Mouse (Mus musculus): Measurements from ENCODE around the gene Evi2a.

DNA sequence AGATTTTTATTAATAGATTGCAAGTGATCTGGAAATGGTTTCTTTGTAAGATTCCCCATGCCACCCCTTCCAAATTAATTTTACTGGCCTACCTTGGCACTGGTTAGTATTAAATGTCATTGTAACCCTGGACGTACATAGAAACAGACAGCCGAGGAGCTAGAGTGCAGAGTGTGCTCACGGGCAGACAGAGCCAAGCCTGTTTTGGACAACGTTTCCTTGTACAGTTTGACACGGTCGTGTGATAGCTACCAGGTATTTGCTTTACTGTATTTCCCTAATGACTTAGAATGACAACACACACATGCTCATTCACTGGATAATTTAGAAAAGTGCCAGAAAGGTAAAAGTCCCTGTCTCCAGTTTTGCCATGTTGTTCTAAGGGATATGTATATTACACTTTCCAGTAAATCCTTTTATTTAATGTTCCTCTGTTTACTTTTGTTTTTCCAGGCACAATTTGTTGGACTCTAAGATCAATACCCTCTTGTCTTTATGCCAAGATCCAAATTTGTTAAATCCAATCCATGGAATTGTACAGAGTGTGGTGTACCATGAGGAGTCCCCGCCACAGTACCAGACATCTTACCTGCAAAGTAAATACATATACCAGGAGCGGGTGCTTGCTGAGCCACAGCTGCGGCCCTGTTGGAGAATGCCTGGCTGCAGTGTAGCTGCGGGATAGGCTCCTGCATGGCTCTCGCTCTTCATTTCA, 37.9 kb upstream of the Evi2a start:
- TF ChIP-seq TAL1 (IDR thresholded peaks at IDR 0.05; ENCODE audit: low read length) (no peak), GATA1 (IDR thresholded peaks at IDR 0.05; ENCODE audit: low read length) (no peak)
